Mouse (Mus musculus) adrenal gland, adult 8-10 months (tissue): ENCODE measurements at regions not wholly inside any gene's neighbourhood (a gene's known extent, or its start where the extent isn't known, plus 50 kb on each side); places are given as distances from the start of the nearest gene placed in this dataset.
A peak's percentile ranks its signal among the peaks of the same experiment; 100 is the strongest.

ENCODE experiments used
- DNase-seq: peaks from one replicate; pipeline ENCODE4 v3.0.0; 2022

DNA sequence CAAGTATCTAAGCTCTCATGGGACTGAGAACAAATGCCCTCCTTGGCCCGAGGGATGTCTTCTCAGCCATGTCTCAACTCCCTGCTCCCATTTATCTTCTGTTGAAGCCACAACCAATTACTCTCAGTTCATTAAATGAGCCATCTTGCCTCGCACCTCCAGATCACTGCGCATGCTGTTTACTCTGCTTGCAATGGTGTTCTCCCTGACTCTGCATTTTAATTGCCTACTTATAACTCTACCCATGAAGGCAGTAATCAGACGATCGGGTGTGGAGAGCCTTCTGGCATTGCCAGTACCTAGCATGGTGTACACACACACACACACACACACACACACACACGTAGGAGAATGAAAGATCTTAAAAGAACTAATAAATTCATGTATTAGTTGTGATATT, 306.1 kb upstream of the Myt1l start:
- no peak for DNase-seq

DNA sequence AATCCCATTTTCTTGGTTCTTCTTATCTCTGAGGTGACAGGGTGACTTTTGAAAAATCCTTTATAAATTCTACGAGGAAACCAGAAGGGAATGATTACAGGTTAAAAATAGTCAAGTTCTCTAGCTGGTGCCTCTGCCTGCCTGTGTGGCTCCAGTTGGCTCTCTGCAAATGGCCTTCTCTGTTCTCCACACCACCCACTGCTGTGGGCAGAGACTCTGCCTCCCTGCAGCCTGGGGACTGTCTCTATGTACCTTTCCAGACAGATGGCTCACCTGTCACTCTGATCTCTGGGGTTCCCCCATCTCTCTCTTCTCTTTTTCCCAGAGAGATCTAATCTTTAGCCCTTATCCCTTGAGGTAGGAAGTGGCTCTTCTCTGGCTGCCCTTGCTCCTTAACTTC, 302.2 kb upstream of the Myt1l start:
- no peak for DNase-seq

DNA sequence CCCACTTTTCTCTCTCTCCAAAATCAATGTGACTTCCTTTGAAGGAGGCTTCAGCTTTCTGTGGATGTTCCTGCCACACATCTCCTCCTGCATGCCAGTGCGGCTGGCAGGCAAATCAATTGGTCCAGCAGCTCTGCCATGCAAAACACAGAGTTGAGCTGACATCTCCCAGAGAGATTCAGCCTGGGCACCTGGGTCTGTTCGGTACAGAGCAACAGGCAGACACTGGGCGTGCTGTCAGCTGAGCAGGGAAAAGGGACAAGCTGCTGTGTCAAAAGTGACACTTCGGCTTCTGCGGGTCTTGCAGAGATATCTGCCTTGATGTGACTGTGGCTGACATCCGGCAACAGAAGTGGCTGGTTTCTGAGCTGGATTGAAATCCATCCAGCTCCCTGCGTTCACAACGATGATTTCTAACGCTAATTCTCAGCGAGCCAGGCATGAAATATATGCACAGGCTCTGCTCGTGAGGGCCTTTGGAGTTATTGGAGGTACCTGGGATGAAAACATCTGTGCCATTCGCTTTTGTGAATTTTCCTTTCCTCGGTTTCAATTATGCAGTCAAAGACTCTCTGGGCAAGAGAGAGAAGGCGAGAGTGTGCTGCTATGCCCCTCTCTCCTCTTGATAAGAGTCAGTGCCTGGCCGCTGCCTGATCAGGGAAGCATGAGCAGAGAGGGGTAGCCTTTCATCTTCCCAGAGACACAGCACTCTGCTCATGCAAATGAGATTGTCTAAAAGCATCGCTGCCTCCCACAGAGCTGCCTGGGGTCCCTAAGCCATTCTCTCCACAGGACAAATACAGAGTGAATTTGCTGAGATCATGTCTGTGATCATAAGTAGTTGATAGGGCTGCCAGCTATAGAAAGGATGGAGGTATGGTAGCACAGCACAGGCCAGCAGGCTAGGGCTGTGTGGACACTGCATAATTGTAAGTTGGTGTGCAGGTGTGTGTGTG, 295.4 kb upstream of the Myt1l start:
- DNase-seq = no peak

- no peak for DNase-seq
These were observed 291.7 kb upstream of the Myt1l start for GRCm38 (mm10) chr12:29236496-29236895.

GRCm38 (mm10) chr12:29237516-29237915, 290.7 kb upstream of the Myt1l start:
- no peak for DNase-seq

- no peak for DNase-seq
These were observed 288.7 kb upstream of the Myt1l start for GRCm38 (mm10) chr12:29239482-29239881.

DNA sequence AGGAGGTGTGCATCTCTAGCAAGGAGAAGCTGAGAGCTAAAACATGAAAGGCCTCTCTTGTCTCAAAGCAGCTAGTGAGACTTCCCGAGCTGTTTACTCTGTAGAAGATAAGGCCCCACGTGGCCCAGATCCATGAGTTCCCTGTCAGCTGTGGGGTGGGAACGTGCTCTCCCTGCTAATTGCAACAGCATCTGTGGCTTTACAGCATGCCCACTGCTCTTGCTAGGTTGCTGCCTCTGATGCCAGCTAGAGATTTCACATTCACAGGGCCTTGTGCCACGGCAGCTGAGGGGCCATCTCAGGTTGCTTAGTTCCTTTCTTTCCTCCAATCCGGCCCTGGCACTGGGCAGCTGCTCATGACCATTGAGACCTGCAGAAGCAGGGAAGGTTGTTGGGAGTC, 288.2 kb upstream of the Myt1l start:
- DNase-seq = no peak

DNA sequence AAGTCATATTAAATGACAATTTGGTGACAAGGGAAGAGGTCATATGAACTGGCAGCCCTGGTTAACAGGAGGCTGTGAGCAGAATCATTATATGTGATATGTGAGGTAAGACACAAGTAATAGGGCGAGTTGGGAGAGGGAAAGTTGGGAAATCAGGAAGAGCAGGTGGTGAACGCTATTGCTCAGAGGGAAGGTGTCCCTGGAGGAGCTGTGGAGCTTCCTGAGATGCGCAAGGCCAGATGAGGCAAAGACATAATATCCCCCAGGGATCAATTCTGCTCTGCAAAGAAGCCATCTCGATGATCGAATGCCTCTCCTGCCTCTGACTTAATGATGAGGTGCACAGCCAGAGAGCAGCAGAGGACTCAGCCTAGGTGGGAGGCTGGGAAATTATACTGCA, 285.1 kb upstream of the Myt1l start:
- no peak for DNase-seq

DNA sequence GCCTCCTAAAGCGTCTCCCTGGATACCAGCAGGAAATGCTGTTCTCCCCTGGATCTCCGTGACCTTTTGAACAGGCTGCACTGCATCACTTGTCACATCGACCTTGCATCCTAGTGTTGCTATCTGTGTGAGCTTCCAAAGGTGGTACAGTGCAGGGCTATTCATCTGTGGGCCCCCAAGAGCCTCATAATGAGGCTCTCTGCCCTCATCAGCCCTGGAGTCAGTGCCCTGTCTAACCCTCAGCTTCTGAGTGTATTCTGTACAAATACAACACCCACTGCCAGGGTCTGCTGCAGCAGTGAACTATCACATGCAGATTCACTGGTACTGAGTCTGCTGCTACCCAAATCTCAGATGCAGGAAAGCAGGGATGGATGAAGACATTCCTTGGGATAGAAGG, 282.1 kb upstream of the Myt1l start:
- DNase-seq = no peak

DNA sequence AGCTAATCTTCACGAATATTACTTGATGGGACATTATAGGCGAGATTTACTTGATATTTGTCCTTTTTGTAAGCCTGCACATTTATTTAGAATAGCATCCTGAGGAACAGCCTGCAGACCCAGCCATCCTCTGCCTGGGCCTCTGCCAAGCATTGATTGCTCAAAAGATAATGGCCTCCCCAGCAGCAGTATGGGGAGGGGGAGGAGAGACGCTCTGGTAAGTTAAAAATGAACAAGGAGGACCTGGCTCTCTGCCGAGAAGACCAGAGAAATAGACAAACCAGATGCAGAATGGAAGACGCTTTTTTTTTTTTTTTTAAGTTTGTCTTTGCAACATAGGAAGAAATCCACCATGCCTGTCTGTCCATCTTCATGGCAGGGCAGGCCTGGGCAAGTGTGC, 280.8 kb upstream of the Myt1l start:
- DNase-seq = no peak

- DNase-seq = no peak
These were observed 279.7 kb upstream of the Myt1l start for GRCm38 (mm10) chr12:29248459-29248858.

DNA sequence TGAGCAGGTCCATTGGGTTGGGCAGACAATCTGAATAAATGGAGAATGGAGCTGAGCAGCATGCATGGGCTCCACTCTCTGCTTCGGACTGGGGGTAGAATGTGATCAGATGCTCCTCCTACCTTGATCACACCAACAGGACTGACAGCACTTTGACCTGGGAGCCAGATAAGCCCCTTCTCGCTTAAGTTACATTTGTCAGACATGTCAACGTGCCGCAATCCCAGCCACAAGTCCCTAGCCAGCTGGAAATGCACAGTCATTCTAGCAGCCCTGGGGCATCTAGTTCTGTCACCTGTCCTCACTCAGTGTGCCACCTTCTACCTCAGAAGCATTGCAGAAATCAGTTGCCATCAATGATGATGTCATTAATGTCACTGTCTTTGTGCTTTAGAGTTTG, 272.1 kb upstream of the Myt1l start:
- no peak for DNase-seq

DNA sequence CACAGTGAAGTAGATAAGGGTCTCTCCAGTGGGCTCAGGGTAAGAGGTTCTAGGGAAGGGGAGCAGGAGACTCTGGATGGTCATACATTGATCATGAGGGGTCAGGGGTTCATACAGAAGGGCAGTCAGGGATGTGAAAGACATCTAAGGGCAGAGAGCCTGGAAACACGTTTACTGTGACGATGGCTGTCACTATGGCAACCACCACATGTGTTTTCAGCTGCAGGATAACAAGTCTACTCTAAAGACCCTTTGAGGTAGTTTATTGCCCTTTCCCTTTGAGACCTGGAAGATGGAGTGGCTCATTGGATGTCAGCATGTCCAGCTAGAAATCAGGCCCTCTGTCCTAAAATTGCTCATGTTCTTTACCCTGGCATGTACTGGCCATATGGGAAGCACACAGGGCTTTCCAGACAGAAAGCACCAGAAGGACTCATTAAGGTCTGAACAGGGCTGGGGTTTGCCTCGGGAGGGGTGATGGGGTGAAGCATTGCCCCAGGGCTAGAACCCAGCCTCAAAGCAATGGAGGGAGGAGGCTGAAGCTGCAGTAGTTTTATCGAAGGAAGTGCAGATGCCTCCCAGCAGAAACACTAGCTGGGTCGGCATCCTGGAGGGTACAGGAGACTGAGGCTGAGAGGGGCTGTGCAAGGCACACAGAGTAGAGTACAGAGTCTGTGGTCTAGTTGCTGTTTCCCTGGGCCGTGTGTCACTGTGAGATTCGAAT, 271.0 kb upstream of the Myt1l start:
- no peak for DNase-seq

DNA sequence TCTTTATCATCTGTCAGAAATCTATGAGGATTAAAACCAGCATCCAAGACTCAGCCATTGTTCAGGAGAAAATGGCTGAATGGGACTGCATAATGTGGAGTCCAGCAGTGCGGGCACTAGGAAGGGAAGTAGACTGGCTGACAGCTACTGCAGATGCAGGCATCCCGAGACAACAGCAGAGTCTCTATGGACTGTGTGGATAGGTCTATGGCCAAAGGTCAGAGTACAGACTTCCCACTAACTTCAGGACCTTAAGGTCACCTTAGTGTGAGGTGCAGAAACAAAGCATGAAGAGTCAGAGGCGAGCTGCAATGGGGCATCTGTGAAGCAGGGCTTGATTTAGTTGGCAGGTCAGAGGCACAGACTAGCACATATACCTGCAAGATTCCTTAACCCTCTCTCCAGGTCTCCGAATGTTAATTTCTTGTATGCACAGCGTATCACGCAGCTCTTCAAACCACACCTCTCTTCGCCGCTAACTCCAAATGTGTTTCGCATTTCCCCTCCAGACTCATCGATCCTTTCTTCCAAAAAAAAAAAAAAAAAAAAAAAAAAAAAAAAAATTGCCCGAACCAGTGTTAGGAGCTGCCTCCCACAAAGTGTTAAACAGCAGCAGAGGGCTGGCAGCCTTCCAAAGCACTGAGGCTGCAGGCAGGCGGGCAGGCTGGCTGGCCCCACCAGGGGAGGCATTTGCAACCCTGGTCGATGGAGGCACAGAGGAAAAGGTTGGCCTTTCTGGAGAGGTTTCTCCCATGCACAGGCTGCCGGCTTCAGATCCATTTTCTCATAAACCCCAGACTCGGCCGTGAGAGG, 270.2 kb upstream of the Myt1l start:
- DNase-seq = no peak

DNA sequence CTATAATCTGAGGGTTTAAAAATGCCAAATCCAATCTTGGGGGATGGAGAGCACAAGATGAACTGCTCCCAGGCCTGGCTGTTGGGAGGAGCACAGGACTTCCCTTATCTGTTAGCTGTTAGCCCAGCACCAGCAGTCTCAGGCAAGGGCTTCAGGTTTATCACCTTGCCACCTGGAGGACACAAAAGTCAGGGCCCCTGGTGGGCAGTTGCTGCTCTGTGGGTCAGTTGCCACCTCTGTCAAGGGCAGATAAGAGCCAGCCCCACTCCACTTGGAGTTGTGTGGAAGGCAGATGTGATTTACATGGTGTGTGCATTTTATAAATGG, 269.7 kb upstream of the Myt1l start:
- DNase-seq = no peak

DNA sequence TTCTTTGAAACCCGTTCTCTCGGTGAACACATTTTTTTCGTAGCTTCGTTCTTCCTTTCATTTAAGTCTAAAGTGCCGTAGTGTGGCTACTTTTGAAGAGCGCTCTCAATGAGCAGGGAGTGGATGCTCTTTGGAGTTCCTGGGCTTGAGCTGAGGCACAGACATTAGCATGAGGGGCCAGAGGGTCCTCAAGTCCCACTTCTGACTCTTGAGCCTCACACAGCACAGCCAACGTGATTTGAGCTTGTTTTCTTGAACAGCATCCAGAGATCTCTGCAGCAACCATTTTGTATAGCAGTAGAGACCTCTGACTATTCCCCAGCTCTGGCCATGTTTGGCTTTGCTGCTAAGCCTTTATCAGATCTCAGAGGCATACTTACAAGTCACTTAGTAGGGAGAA, 269.2 kb upstream of the Myt1l start:
- no peak for DNase-seq

DNA sequence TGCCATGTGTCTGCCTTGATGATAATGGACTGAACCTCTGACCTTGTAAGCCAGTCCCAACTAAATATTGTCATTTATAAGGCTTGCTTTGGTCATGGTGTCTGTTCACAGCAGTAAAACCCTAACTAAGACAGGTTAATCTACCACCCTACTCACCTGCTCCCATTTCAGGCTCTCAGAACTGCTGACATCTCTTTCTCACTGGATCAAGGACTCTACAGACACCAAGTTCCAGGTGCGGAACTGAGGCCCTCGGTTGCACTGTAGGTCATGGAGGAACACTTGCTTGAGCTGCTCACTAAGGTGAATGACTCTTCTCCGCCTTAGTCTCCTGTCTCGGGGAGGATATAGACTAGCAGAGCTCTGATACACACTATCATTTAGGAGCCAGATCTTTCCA, 254.0 kb upstream of the Myt1l start:
- no peak for DNase-seq

- no peak for DNase-seq
These were observed 252.5 kb upstream of the Myt1l start for GRCm38 (mm10) chr12:29275676-29276075.

DNA sequence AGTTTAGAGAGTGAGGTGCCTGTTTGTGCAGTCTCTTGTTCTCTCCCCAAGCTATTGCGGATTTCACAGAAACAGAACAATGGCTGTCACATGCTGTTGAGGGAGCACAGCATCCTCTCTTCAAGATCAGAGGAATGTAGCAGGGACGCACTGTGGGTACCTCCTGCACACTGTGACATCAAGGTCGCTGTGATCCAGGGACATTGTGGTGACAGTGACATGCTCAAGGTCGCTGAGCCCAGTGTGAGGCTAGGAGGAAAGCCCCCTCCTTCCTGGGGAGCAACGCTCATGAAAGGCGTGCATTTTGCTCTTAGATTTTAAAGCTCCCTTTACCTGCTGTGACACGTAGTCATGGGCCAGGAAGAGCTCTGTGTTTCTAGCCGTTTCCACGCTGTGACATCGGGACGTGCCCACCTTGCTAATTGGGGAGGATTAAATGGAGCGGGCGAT, 248.5 kb upstream of the Myt1l start:
- DNase-seq = peak; percentile 17

GRCm38 (mm10) chr12:29280081-29280788, 247.9 kb upstream of the Myt1l start:
- peak; percentile 35 for DNase-seq

GRCm38 (mm10) chr12:29280861-29281630, 247.1 kb upstream of the Myt1l start:
- no peak for DNase-seq

- DNase-seq = no peak
These were observed 239.4 kb upstream of the Myt1l start for GRCm38 (mm10) chr12:29288801-29289200.
